Mouse (Mus musculus) CD4-positive, CD25-positive, alpha-beta regulatory T cell (primary cell): ENCODE data around the gene Nsg2. TPM values are rescaled to one million over a fixed set of nuclear protein-coding genes. Genes with fewer than 3 reads are reported as not detected.

Experiments
- polyA plus RNA-seq: library from polyadenylated mRNA; unstranded; fragments of 100-300 nt; shearing (Covaris generic); gene quantifications from one replicate; pipeline ENCODE4 v1.2.1, GENCODE M21; 2017

Nsg2 gene
- 174 TPM for polyA plus RNA-seq

DNA sequence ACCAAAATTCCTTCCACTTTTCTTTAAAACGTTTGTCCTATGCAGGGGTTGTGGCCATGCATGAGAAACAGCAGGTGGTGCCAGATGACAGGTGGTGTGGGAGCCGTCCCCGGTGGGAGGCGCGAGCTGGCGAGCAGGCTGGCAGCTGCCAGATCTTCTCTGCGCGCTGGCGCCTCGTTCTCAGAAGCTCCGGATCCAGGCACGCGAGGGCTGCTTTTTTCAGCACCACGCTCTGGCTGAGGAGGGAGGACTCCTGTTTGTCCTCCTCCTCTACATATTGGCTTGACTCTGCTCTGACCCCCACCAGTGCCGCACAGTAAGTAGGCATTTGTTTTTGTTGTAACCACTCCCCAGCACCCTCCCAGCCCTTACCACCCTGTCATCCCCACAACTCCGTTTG, at the start of gene Nsg2:
Gene Nsg2 (plus strand): TSS at position 183 of the 400 bp plus-strand sequence.

DNA sequence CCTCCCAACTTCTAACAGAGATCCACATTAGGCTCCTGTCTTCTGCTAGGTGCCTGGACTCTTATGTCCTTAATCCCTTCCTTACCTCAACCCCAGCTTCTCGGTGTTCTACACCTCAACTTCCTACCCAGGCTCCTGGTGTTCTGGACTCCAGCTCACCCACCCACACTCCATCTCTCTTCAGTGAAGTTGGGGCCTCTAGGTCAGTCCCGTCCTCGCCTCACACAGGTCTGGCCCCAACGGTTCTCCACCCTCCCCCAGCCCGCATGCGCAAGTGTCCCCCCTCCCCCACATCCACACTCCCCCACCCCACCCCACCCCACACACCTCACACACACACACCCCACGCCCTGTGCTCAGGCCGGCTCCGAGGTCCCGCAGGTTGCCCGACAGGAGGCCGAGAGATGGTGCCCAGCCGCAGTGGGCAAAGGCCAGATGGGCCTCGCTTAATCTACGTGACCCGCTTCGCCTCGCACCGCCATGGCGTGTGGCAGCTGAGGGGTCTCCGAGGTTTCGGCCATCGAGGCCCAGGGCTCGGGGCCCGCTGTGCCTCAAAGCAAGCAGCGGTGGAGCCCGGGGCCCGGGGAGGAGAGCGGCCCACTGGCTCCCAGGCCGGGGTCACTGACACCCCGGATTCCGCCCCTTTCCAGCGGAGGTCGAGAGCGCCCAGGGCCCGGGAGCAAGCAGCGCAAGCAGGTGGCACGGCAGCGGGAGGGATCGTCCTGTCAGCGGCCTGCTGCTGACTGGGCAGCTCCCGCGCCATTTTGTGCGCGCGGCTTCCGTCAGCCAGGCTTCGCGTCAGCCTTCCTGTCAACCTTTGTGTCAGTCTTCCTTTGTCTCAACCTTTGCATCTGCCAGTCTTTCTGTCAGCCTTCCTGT, 34.8 kb upstream of the Nsg2 start, which contains the start of gene 4930524B15Rik:
Gene 4930524B15Rik (plus strand): TSS at position 337 of the 879 bp plus-strand sequence.

Other genes with a start within 250 kb of the Nsg2 start
- gene Cpeb4, start 128.3 kb upstream of the Nsg2 start, polyA plus RNA-seq = 11.9 TPM
- not detected for gene 4930524B15Rik, start 34.9 kb upstream of the Nsg2 start, polyA plus RNA-seq
- 8.6 TPM for gene Il9r, start 199.8 kb downstream of the Nsg2 start, polyA plus RNA-seq
- gene Snrnp25, start 205.0 kb downstream of the Nsg2 start, polyA plus RNA-seq = 37.1 TPM
- 0.91 TPM for gene Rhbdf1, start 221.8 kb downstream of the Nsg2 start, polyA plus RNA-seq
- gene Mpg, start 226.0 kb downstream of the Nsg2 start, polyA plus RNA-seq = 32.5 TPM